Mouse (Mus musculus): ENCODE measurements around the gene Ier5l.

The Ier5l gene

DNA sequence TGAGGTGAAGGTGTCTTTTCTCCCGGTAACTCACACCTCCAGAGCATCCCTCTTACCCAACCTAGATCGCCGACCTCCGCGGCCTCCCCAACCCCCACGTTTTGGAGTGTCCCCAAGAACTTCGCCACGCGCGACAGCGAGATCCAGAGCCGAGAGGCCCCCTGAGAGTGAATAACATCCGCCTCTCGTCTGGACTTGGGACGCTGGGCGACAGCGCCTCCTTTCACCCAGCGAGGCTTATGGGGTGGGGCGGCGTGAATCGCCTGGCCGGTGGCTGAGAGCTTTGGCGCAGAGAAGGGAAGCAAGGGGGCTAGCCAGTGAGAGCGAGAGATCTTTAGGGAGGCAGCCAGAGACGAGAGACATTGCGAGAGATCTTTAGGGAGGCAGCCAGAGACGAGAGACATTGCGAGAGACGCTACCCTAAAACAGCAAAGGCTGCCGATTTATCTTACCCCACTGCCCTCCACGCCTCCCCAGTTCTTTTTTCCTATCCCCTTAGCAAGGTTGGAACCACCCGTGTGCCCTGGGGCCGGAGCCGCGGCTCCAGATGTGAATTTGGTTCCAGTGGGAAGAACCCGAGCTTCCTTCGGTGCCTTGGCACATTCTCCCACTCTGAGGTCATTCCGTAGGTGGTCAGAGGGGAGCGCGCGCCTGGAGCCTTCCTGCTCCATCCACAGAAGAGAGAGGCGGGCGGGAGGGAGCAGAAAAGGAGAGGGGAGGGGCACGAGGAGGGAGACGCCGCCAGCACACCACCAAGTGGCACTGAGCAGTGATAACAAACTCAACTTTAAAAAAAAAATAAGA is 3.7 kb downstream of the Ier5l start:
- peak; percentile 81 to 88 for DNase-seq

DNA sequence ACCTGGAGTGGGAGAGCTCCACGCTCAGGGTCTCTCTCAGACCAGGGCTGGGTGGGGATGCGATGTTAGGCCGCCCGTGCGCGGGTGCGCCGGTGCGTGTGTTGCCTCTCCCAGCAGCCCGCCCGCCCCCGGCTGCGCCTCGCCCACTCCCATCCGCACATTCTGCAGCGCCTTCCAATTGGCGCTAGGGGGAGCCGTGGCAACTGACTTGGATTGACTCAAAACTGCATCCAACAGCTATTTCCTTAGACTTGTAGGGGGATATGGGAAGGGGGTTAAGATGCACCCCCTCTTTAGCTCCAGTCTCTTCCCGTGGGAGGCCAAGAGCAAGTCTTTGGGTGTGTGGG is 4.2 kb downstream of the Ier5l start:
- DNase-seq: peak; percentile 83 to 87

- no peak for DNase-seq
Measured at GRCm38 (mm10) chr2:30469009-30469408, 5.0 kb downstream of the Ier5l start.

DNA sequence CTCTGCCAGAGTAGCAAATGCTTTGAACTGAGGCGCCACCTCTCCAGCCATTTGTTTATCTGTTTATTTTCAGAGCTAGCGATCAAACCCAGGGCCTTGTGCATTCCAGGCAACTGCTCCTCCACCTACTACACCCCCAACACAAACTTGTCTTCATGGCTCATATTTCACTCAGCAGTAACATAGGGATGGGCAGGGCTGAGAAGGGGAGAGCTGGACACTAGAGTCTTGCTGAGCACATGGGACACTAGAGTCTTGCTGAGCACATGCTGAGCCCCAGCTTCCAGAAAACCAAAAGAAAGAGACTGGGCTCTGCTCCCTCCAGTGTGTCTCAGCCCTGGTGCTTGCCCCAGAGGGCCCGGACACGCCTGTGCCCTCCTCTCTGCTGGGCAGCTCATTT is 7.2 kb downstream of the Ier5l start:
- DNase-seq: no peak

- DNase-seq: no peak
Measured at GRCm38 (mm10) chr2:30464411-30464810, 9.6 kb downstream of the Ier5l start.

GRCm38 (mm10) chr2:30463904-30464330 is 10.1 kb downstream of the Ier5l start:
- DNase-seq: peak; percentile 78 to 83

GRCm38 (mm10) chr2:30463341-30463761 is 10.7 kb downstream of the Ier5l start:
- DNase-seq: peak; percentile 62 to 80

- DNase-seq: no peak
Measured at GRCm38 (mm10) chr2:30459241-30459640, 14.8 kb downstream of the Ier5l start.

DNA sequence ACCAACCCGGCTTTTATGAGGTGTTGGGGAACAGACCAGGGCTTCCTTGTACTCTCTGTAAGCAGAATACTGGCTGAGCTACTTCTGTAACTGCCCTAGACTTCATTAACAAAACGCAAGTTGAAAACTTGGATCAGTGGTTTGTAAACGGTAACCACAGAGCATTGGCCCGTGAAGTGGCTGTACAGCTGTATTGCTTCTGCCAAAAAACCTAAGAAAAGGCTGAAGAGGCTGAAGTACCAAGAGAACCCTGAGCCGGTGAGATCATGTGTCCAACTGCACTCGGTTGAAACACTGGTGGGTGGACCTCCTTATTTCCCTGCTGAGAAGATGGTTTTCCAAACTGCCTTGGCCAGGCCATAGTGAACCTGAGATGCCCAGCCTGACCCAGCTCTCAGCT is 15.7 kb downstream of the Ier5l start:
- DNase-seq: no peak

DNA sequence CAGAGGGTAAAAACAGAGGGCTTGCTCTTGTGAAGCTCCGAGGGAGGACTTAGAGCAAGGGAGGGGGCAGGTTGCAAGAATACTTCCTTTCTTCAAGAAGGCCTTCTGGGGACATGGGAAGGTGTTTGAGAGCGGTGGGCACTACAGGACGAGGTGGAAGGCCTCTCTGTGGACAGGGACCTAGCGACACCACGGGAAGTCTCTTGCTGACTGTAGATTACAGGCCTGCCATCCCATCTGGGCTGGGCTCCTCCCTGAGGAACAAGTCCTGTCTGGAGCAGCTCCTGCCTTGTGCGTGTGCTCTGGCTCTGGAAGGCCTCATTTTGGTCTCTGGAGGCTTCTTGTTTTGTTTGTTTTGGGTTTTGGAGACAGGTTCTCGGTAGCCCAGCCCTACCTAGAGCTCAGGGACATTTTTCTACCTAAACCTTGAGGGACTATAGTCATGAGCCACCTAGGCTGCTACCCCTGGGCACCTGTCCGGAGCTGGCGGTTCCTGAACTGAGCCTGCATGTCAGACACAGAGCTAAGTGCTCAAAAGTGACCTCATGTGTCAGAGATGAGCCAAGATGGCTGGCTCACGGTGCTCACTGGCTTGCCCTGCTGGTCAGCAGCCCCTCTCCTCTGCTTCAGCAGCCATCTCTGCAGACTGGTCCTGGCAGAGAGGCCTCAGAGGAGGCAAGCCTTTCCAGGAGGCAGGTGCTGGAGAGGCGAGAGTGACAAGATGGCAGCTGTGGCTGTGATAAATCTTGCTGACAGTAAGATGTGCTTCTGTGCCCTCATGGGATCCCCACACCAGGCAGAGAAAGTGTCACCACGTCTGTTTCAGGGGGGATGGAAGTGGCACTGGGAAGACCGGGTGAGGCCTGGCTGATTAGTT is 17.7 kb downstream of the Ier5l start:
- DNase-seq: no peak

DNA sequence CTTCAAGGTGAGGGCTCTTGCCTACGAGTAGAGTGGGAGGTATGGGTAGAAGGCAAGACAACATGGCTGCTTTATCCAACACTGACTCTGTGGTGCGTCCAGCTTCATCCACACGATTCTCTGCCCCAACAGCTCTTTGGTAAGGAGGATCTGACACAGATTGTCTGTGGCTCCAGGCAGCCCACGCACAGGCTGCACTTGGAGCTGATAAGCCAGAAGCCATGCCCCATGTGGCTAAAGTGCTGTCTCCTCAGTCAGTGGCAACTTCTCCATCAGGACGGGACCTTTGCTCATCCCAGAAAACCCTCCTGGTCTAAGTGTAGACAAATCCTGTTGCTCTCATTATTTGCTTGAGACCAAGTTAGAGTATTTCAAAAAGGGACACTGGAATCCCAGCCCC is 19.4 kb downstream of the Ier5l start:
- DNase-seq: no peak

DNA sequence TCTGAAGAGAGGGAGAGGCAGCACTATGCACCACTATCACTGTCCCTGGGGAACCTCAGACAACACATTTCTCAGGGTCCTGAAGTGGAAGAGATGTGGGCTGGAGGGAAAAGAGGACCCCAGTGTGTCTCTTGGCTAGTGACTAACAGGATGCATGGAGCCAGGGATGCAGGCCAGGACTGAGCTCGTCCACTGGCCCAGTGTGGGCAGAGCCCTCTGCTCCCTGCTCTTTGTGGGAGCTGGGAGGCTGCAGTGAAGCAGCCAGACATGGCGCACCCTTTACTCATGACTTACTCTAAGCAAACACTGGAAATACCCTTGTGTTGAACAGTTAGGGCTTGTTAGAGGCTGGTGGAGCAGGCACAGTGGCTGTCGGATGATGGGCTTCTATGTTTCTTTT is 20.4 kb downstream of the Ier5l start:
- no peak for DNase-seq

- DNase-seq: no peak
Measured at GRCm38 (mm10) chr2:30451525-30451924, 22.5 kb downstream of the Ier5l start.

DNA sequence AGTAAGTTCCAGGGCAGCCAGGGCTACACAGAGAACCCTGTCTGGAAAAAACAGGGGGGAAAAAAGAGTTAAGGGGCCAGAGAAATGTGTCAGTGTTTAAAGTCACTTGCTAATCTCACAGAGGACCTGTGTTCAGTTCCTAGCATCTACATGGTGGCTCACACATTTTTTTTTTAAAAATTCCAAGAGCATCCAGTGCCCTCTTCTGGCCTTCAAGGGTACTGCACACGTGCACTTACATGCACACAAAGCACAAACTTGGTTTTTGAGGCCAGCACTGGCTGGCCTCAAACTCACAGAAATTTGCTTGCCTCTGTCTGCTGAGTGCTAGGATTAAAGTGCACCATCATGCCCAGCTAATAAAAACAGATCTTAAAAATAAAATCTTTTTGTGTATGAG is 23.5 kb downstream of the Ier5l start:
- DNase-seq: no peak

DNA sequence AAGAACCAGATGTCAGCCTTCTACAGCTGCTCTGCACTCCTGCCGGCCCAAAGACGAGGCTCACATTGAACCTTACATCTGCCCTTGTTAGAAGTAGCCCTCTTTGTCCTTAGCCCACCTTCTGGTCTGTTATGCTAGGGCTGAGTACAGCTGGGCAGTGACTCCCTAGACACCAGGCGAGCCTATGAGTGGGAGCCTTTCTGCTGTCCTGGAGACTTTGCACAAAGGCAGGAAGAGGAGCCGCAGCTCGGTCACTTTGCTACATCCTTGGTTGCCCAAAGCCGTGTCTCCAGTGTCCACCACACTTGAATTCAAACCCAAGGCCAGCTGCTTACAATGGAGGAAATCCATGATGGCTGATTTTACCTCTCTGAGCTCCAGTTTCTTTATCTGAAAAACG is 25.6 kb downstream of the Ier5l start:
- no peak for DNase-seq

GRCm38 (mm10) chr2:30446891-30447826 is 26.9 kb downstream of the Ier5l start:
- peak; percentile 67 to 81 for DNase-seq

- peak in 1 of 2 experiments; percentile 75 for DNase-seq
Measured at GRCm38 (mm10) chr2:30445312-30445711, 28.7 kb downstream of the Ier5l start.

DNA sequence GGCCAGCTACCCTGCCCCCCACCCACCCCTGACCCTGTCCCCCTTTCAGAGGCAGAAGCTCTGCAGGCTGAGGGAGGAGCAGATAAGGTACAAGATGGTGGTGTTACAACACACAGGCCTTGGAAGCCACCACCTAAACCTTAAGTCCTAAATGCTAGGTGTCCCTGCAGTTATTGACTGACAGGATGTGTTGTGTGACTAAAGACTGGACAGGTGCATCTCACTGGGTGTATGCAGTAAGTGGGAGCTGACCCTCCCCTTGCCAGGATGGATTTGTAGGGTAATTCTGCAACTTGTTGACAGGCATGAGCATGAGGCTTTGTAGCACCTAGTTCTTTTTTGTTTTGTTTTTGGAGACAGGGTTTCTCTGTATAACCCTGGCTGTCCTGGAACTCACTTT is 29.6 kb downstream of the Ier5l start:
- DNase-seq: no peak

DNA sequence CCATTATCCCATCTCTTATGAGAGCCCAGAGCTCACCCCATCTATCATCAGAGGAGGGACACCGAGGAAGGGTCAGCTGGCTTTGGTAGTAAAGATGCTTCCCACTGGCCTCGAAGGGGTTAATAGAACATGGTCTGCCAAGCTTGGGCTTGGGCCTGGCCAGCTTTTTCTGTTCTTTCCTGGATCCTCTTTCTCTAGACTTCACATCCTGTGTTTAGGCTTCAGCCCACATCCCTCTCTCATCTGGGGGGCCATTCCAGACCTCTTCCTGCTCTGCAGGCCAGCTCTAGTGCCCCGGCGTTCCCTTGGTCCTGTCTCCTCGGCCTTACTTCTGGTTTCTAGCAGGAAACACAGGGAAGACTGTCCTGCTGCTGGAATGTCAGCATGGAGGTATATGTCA is 30.0 kb downstream of the Ier5l start:
- peak; percentile 50 to 76 for DNase-seq

DNA sequence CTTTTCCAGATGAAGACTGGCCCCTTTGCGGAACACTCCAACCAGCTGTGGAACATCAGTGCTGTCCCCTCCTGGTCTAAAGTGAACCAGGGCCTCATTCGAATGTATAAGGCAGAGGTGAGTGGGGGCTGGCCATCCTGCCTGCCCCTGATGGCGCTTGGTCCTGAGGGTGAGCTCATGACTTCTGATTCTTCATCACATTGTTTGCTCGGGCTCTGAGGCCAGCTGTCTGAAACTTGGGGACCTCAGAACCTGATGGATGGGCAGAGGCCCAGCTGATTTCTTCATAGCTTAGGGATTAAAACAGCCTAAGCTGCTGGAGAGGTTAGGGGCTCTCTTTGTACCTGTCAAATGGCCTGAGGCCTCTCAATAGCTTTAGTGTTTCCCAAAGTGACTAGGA is 30.7 kb downstream of the Ier5l start:
- DNase-seq: no peak

DNA sequence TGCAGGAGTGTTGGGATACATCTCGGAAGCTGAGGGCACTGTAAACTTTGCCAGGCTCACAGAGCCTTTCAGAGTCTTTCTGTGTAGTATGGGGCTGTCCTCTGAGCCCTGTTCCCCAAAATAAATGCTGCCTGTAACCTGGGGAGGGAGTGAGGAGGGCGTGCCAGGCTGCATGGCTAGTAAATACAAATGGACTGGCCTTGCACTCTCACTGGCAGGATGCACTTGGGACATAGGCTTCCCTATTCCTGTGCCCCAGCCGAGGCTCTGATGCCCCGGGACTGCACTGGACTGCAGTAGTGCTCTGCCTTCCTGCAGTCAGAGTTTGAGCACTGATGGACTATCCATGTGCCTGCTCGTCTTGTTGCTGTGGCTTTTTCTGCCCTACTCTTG is 31.5 kb downstream of the Ier5l start:
- DNase-seq: no peak

GRCm38 (mm10) chr2:30441518-30442497 is 32.2 kb downstream of the Ier5l start:
- DNase-seq: peak; percentile 83 to 88

All from lung, postnatal 4 days (tissue).